Mouse (Mus musculus) heart, postnatal 0 days (tissue): ENCODE measurements at regions not wholly inside any gene's neighbourhood (a gene's known extent, or its start where the extent isn't known, plus 50 kb on each side); places are given as distances from the start of the nearest gene placed in this dataset.

Experiments used
- CTCF ChIP-seq: IDR thresholded peaks from 2 replicates; pipeline ENCODE4 v1.5.1; 2016; ENCODE audit warnings: antibody characterized with exemption, control low read depth, low read depth
- EP300 ChIP-seq: IDR thresholded peaks from 2 replicates; pipeline ENCODE4 v1.6.1; 2016; ENCODE audit warnings: antibody characterized with exemption, low read depth

DNA sequence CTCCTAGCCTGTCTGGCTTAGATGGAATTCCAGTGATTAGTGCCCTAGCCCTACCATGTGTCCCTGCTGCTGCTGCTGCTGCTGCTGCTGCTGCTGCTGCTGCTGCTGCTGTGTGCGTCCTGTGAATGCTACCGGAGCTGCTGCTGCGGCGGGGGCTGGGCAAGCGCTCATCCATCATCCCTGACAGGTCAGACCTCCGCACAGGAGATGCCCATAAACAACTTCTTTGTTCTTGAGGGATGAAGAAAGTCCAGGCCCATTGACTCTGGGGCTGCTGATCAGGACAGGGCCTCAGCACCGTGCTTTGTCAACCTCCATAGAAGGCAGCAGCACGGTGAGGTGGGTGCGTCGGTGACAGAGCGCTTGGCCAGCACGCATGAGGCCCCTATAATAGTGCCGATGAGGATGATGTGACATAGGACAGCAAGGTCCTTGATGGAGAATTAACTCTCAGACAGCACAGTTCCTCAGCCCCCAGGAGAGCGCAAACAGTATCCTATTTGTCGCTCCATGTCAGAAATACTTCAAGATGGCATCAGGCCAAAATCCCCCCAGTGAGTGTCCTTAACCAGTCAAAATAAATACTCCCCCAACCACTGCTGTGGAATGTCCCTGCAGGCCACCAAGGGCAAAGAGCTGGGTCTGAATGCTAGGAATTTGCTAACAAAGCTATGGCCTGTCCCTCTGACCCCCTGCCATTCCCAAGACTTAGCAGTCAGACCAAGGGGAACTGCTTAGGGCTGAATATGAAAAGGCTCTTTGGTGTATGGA is 95.1 kb upstream of the Errfi1 start:
- TF ChIP-seq EP300 (no peak), CTCF (no peak)
